Mouse (Mus musculus): ENCODE measurements around the gene Ppp1r14d. TPM values are rescaled to one million over a fixed set of nuclear protein-coding genes. Genes with fewer than 3 reads are reported as not detected.

Ppp1r14d gene
- polyA plus RNA-seq, 1 experiment from 2014 or later: not detected

DNA sequence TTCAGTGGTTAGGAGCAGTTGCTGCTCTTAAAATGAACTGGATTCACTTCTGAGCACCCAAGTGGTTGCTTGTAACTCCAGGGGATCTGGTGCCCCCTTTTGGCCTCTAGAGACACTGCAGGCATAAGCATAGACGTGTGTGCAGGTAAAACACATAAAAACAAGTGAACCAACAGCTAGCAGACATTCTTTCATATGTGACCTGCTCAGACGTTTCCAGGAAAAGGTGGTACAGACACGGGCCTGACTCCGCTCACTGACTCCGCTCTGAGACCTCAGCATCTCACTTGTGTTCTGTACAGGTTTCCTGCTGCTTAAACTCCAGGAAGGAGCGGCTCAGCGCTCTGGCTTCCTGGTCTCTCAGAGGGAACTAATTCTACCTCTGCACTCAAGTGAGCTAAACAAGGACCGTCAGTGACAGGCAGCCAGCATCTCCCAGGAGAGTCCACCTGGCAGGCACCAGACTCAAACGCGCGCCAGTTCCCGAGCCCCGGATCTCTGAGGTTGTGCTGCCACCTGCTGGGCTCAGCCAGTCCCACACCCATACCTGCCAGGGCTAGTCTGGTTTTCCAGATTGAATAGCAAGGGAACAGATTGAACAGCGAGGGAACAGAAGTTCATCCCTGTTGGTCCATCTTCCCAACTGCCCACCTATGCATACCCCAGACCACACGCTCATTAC lies 40.5 kb downstream of the Ppp1r14d start:
- no peak overlapping the region for H3K9ac ChIP-seq
- H3K9me3 ChIP-seq: no peaks in the 10 kb centered on the region
- H3K4me3 ChIP-seq: peak overlapping the region; percentile 20
- H3K4me1 ChIP-seq (replicated peaks): peaks cover 9% of the 10 kb centered on the region
- WGBS: 6% methylated on average over 15 of the region's 15 CpGs
- H3K27ac ChIP-seq: no peak overlapping the region
- no peaks in the 10 kb centered on the region for H3K27me3 ChIP-seq
- ATAC-seq (ENCODE audit: low FRiP score): peak; percentile 82
- H3K36me3 ChIP-seq: peaks cover 13% of the 10 kb centered on the region
- H3K4me2 ChIP-seq: peak overlapping the region; percentile 51

DNA sequence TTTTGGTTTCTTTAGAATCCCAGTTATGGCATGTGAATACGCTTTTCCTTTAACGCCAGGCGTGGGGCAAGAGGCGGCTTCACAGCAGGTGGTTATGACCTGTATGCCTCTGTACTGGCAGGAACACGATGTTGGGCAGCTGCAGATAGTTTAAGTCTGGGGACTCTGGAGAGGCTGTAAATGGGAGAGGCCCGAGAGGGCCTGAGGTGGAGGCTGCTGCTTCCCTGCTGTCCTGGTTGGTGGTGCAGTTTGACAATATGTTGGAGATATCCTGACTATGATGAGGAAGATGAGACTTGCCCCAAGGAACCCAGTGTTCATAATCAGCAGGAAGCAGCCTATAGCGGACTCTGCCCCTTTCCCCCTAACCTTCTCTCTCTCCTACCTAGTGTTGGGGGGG lies 46.8 kb downstream of the Ppp1r14d start:
- ATAC-seq (ENCODE audit: low FRiP score): no peak
- no peak overlapping the region for H3K27ac ChIP-seq
- no peak overlapping the region for H3K4me3 ChIP-seq
- H3K27me3 ChIP-seq: no peaks in the 10 kb centered on the region
- no peak overlapping the region for H3K9ac ChIP-seq
- no peak overlapping the region for H3K4me2 ChIP-seq
- peaks cover 64% of the 10 kb centered on the region for H3K36me3 ChIP-seq
- WGBS: 84% methylated on average over 7 of the region's 7 CpGs
- H3K9me3 ChIP-seq: no peaks in the 10 kb centered on the region
- H3K4me1 ChIP-seq (replicated peaks): no peaks in the 10 kb centered on the region

DNA sequence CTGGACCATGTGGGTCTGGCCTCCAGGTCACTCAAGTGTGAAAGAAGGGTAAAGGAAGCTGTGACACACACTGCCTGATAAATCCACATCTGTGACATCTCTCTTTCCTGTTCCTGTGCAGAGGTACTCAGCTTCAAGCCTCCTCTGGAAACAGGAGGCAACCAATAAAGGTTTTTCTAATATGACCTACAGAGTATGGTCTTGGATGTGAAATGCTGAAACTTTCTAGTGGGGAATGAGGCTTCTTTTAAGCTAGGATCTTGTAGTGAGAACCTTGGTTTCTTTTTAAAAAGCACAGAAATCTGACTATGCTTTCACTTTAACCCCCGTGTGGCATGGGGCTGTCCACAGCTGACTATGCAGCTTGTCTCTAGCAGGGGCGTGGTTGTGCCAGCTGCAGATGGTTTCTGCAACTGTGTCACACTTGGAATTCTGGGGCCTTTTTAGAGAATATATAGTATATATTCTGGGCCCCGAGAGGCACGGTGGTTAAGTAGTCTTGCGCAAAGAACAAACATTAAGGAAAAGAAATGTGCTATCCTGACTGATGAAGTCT lies 52.2 kb downstream of the Ppp1r14d start:
- Histone ChIP-seq H3K4me1 (replicated peaks) (peaks cover 27% of the 10 kb centered on the region), H3K27me3 (no peaks in the 10 kb centered on the region; the same call in 1 of the 2 replicates), H3K9me3 (no peaks in the 10 kb centered on the region), H3K4me3 (no peak overlapping the region), H3K9ac (no peak overlapping the region), H3K36me3 (peaks cover 58% of the 10 kb centered on the region), H3K4me2 (no peak overlapping the region), H3K27ac (no peak overlapping the region)
- WGBS: 94% methylated on average over 5 of the region's 5 CpGs
- ATAC-seq (ENCODE audit: low FRiP score): no peak

DNA sequence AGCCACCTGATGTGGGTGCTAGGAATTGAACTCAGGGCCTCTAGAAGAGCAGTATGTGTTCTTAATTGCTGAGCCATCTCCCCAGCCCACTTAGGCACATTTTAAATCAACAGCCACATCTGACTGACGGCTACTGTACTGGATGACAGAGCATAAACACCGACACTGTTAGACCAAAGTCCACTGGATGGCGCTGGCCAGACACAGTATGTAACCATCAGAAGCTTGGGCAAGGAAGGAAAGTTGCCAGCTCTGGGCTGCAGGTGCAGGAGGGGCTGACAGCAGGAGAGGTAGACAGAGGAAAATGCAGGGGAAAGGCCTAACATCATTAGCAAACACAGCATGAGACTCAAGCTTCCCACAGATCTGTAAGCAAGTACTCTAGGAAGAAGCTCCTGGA lies 52.9 kb downstream of the Ppp1r14d start:
- peaks cover 34% of the 10 kb centered on the region for H3K4me1 ChIP-seq (replicated peaks)
- ATAC-seq (ENCODE audit: low FRiP score): no peak
- WGBS: 56% methylated on average over 3 of the region's 3 CpGs

DNA sequence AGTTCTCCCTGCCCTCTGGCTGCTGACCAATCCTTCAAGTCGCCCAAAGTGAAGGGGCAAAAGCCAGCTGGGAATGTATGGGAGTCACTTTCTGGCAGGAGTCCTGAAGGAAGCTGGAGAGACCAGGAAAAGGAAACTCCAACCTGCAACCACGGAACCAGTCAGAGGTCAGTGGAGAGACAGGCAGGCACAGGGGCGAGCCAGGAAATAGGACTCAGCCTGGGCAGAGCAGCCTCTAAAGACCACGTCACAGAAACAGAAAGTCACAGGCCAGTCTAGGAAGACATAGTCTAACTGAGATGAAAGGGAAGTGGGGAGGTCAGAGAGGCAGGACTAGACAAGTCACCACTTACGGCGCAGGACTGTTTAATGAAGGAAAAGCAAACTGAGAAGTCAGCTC lies 54.1 kb downstream of the Ppp1r14d start:
- Histone ChIP-seq H3K9ac (no peak overlapping the region), H3K9me3 (no peaks in the 10 kb centered on the region), H3K27me3 (no peaks in the 10 kb centered on the region; the same call in 1 of the 2 replicates), H3K4me1 (replicated peaks) (peaks cover 39% of the 10 kb centered on the region), H3K4me2 (no peak overlapping the region), H3K4me3 (no peak overlapping the region), H3K36me3 (peaks cover 53% of the 10 kb centered on the region), H3K27ac (no peak overlapping the region)
- WGBS: 77% methylated on average over 6 of the region's 6 CpGs
- ATAC-seq (ENCODE audit: low FRiP score): no peak

More for the DNA sequence above, 52.9 kb downstream of the Ppp1r14d start:
- Histone ChIP-seq H3K36me3 (peaks cover 58% of the 10 kb centered on the region), H3K27ac (no peak overlapping the region), H3K9ac (no peak overlapping the region), H3K27me3 (no peaks in the 10 kb centered on the region; the same call in 1 of the 2 replicates), H3K9me3 (no peaks in the 10 kb centered on the region), H3K4me3 (no peak overlapping the region), H3K4me2 (no peak overlapping the region)

GRCm38 (mm10) chr2:119174866-119175265 lies 54.8 kb downstream of the Ppp1r14d start:
- H3K36me3 ChIP-seq: peaks cover 45% of the 10 kb centered on the region
- no peak overlapping the region for H3K27ac ChIP-seq
- 57% methylated on average over 14 of the region's 14 CpGs for WGBS
- no peak overlapping the region for H3K4me2 ChIP-seq
- no peak for ATAC-seq (ENCODE audit: low FRiP score)
- H3K4me3 ChIP-seq: no peak overlapping the region
- no peak overlapping the region; the same call in 1 of the 2 replicates for H3K9ac ChIP-seq
- peaks cover 39% of the 10 kb centered on the region for H3K4me1 ChIP-seq (replicated peaks)
- H3K27me3 ChIP-seq: peaks cover 3% of the 10 kb centered on the region; the same call in 1 of the 2 replicates
- no peaks in the 10 kb centered on the region for H3K9me3 ChIP-seq

GRCm38 (mm10) chr2:119173991-119174651 lies 55.6 kb downstream of the Ppp1r14d start, which contains the start of gene Gm14137:
Gm14137 (plus strand) TSS chr2:119174509.
- ATAC-seq (ENCODE audit: low FRiP score): 0 out of 2 replicates have a peak, but pooled peaks have one; percentile 15
- Histone ChIP-seq H3K4me1 (replicated peaks) (peaks cover 39% of the 10 kb centered on the region), H3K27ac (peak within 1 kb of the TSS; percentile 61), H3K4me2 (no peak within 1 kb of the TSS), H3K9me3 (no peaks in the 10 kb centered on the region), H3K27me3 (peaks cover 10% of the 10 kb centered on the region), H3K4me3 (no peak within 1 kb of the TSS), H3K36me3 (peaks cover 38% of the 10 kb centered on the region), H3K9ac (peak within 1 kb of the TSS; percentile 53)
- 41% methylated on average over 8 of the region's 8 CpGs for whole genome bisulfite sequencing

GRCm38 (mm10) chr2:119172862-119173576 lies 56.7 kb downstream of the Ppp1r14d start:
- Histone ChIP-seq H3K27me3 (peaks cover 18% of the 10 kb centered on the region), H3K9me3 (no peaks in the 10 kb centered on the region), H3K36me3 (peaks cover 27% of the 10 kb centered on the region), H3K9ac (peak overlapping the region; percentile 53), H3K4me2 (peak overlapping the region; percentile 18), H3K4me1 (replicated peaks) (peaks cover 40% of the 10 kb centered on the region), H3K4me3 (no peak overlapping the region), H3K27ac (peak overlapping the region; percentile 61)
- ATAC-seq (ENCODE audit: low FRiP score): peak; percentile 34
- 18% methylated on average over 13 of the region's 13 CpGs for WGBS

DNA sequence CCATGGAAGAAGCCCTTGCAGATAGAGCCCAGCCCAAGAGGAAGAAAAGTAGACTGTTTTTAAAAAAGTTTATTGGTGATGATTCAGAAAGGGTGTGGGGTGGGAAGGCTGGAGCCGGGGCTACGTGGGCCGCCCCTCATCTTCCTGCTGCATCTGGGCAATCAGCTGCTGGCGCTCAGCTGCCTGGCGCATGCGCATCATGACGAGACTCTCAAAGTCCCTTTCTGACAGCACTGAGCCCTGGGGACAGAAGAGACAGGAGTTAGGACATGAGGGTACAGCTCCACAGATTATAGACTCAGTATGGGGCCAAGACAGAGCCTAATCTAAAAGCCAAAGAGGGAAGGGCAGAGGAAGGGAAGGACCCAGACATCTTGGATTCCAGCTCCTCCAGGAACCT lies 57.3 kb downstream of the Ppp1r14d start:
- ATAC-seq (ENCODE audit: low FRiP score): no peak
- H3K4me1 ChIP-seq (replicated peaks): peaks cover 46% of the 10 kb centered on the region
- H3K9ac ChIP-seq: peak overlapping the region; percentile 53; the same call in 1 of the 2 replicates
- WGBS: 82% methylated on average over 7 of the region's 7 CpGs
- H3K27me3 ChIP-seq: peaks cover 23% of the 10 kb centered on the region
- H3K9me3 ChIP-seq: no peaks in the 10 kb centered on the region
- H3K27ac ChIP-seq: peak overlapping the region; percentile 61; the same call in 1 of the 2 replicates
- H3K4me2 ChIP-seq: no peak overlapping the region; the same call in 1 of the 2 replicates
- H3K36me3 ChIP-seq: peaks cover 23% of the 10 kb centered on the region
- no peak overlapping the region for H3K4me3 ChIP-seq

DNA sequence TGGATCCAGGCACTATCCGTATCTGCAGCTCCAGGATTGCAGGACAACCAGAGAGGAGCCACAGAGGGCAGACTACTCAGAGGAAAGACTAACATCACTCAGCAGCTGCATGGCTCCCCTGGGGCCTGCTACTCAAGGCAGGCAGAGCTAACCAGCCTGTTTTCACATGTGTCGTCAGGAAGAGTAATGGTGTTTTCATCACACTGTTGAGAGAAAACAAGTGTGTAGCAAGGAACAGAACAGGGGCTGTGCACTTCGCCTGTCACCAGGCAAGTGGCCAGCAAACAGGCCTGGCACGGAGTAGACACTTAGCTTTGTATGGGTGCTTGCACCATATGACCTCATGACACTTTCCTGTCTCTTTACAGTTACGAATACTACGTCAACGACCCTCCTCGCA lies 58.1 kb downstream of the Ppp1r14d start:
- peaks cover 16% of the 10 kb centered on the region for H3K36me3 ChIP-seq
- no peak for ATAC-seq (ENCODE audit: low FRiP score)
- no peaks in the 10 kb centered on the region for H3K9me3 ChIP-seq
- peaks cover 32% of the 10 kb centered on the region for H3K27me3 ChIP-seq
- H3K9ac ChIP-seq: no peak overlapping the region; the same call in 1 of the 2 replicates
- 58% methylated on average over 8 of the region's 8 CpGs for WGBS
- H3K4me1 ChIP-seq (replicated peaks): peaks cover 54% of the 10 kb centered on the region
- no peak overlapping the region for H3K27ac ChIP-seq
- no peak overlapping the region for H3K4me3 ChIP-seq
- no peak overlapping the region for H3K4me2 ChIP-seq

- peaks cover 45% of the 10 kb centered on the region for H3K27me3 ChIP-seq
- WGBS: 89% methylated on average over 2 of the region's 2 CpGs
- no peaks in the 10 kb centered on the region for H3K9me3 ChIP-seq
- H3K4me2 ChIP-seq: no peak overlapping the region
- no peak for ATAC-seq (ENCODE audit: low FRiP score)
- H3K9ac ChIP-seq: no peak overlapping the region
- no peak overlapping the region for H3K4me3 ChIP-seq
- peaks cover 10% of the 10 kb centered on the region for H3K36me3 ChIP-seq
- H3K27ac ChIP-seq: no peak overlapping the region
- peaks cover 56% of the 10 kb centered on the region for H3K4me1 ChIP-seq (replicated peaks)
These were observed 59.4 kb downstream of the Ppp1r14d start for GRCm38 (mm10) chr2:119170282-119170681.

All from hindbrain, embryonic 13.5 days (tissue).